Mouse (Mus musculus) mammary gland, adult 2 months (tissue): Measurements from ENCODE around the gene Ip6k1. TPM values are rescaled to one million over a fixed set of nuclear protein-coding genes. Genes with fewer than 3 reads are reported as not detected.

Experiments
- polyA plus RNA-seq: library from polyadenylated mRNA; depleted of rRNA; stranded (reverse); fragments of >200 nt; gene quantifications from 2 replicates; pipeline ENCODE4 v1.2.3, GENCODE M21; 2012; ENCODE audit warnings: low replicate concordance; rRNA removed

Gene Ip6k1
- 98.0 and 170 TPM in 2 replicates for polyA plus RNA-seq

GRCm38 (mm10) chr9:108001922-108002770 is at the start of gene Ip6k1:
Gene Ip6k1, plus strand, starts transcription at chr9:108002501.

GRCm38 (mm10) chr9:107975399-107976386 is 26.6 kb upstream of the Ip6k1 start, which contains the start of gene Uba7:
Gene Uba7, plus strand, starts transcription at chr9:107975505.

GRCm38 (mm10) chr9:107982681-107983346 is 19.5 kb upstream of the Ip6k1 start, which contains the start of gene Gm20661:
Gene Gm20661, plus strand, starts transcription at chr9:107983058.

GRCm38 (mm10) chr9:107985131-107986119 is 16.9 kb upstream of the Ip6k1 start, which contains the start of gene Inka1:
Gene Inka1, minus strand, starts transcription at chr9:107985879.

GRCm38 (mm10) chr9:107992197-107992596 is 10.1 kb upstream of the Ip6k1 start, which contains the start of gene Cdhr4:
Gene Cdhr4, plus strand, starts transcription at chr9:107992497.

GRCm38 (mm10) chr9:107996049-107996448 is 6.3 kb upstream of the Ip6k1 start, which contains the start of gene Gm20662:
Gene Gm20662, plus strand, starts transcription at chr9:107996349.

GRCm38 (mm10) chr9:108049016-108049455 is 46.7 kb downstream of the Ip6k1 start, which contains the start of gene Gmppb:
Gene Gmppb, plus strand, starts transcription at chr9:108049242.

GRCm38 (mm10) chr9:108052885-108053664 is 50.8 kb downstream of the Ip6k1 start, which contains the start of gene Amigo3:
Gene Amigo3, plus strand, starts transcription at chr9:108053159.

GRCm38 (mm10) chr9:108080168-108080567 is 77.9 kb downstream of the Ip6k1 start, which contains the start of gene Mst1:
Gene Mst1, plus strand, starts transcription at chr9:108080436.

GRCm38 (mm10) chr9:108082988-108083431 is 80.7 kb downstream of the Ip6k1 start, which contains the start of gene Rnf123:
Gene Rnf123, minus strand, starts transcription at chr9:108083346.

GRCm38 (mm10) chr9:108094184-108094941 is 92.1 kb downstream of the Ip6k1 start, which contains the start of gene Apeh:
Gene Apeh, minus strand, starts transcription at chr9:108094606.

Other genes with a start within 250 kb of the Ip6k1 start
- gene Rbm5, start 231.5 kb upstream of the Ip6k1 start, polyA plus RNA-seq: 75.3 and 160 TPM in 2 replicates
- 12.7 and 27.8 TPM in 2 replicates for gene Rbm6, start 129.3 kb upstream of the Ip6k1 start, polyA plus RNA-seq
- gene Mon1a, start 114.3 kb upstream of the Ip6k1 start, polyA plus RNA-seq: 37.2 and 51.7 TPM in 2 replicates
- gene Mst1r, start 95.6 kb upstream of the Ip6k1 start, polyA plus RNA-seq: 25.5 and 40.2 TPM in 2 replicates
- gene Actl11, start 74.0 kb upstream of the Ip6k1 start, polyA plus RNA-seq: not detected in 2 replicates
- 0.09 and 0.12 TPM in 2 replicates for gene Camkv, start 66.8 kb upstream of the Ip6k1 start, polyA plus RNA-seq
- 0.79 and 1.3 TPM in 2 replicates for gene Traip, start 52.4 kb upstream of the Ip6k1 start, polyA plus RNA-seq
- 138 and 151 TPM in 2 replicates for gene Uba7, start 27.0 kb upstream of the Ip6k1 start, polyA plus RNA-seq
- gene Gm20661, start 19.4 kb upstream of the Ip6k1 start, polyA plus RNA-seq: 0.19 and 0.40 TPM in 2 replicates
- gene Inka1, start 16.6 kb upstream of the Ip6k1 start, polyA plus RNA-seq: 31.5 and 37.3 TPM in 2 replicates
- 3.2 and 4.0 TPM in 2 replicates for gene Cdhr4, start 10.0 kb upstream of the Ip6k1 start, polyA plus RNA-seq
- 2.6 and 3.1 TPM in 2 replicates for gene Gm20662, start 6.2 kb upstream of the Ip6k1 start, polyA plus RNA-seq
- 14.5 and 16.3 TPM in 2 replicates for gene Gmppb, start 46.7 kb downstream of the Ip6k1 start, polyA plus RNA-seq
- 4.0 and 4.7 TPM in 2 replicates for gene Amigo3, start 50.7 kb downstream of the Ip6k1 start, polyA plus RNA-seq
- gene Mst1, start 77.9 kb downstream of the Ip6k1 start, polyA plus RNA-seq: 0.68 and 1.2 TPM in 2 replicates
- 126 and 148 TPM in 2 replicates for gene Rnf123, start 80.8 kb downstream of the Ip6k1 start, polyA plus RNA-seq
- gene Apeh, start 92.1 kb downstream of the Ip6k1 start, polyA plus RNA-seq: 115 and 155 TPM in 2 replicates
- 0.43 and 0.96 TPM in 2 replicates for gene Bsn, start 187.9 kb downstream of the Ip6k1 start, polyA plus RNA-seq